Mouse (Mus musculus) c-Kit-positive CD71-positive TER-119-positive erythroid progenitor cells, embryonic 14.5 days (primary cell): Measurements from ENCODE around the gene Ric8a.
A peak's percentile ranks its signal among the peaks of the same experiment; 100 is the strongest.

Experiments
- DNase-seq: peaks from one replicate; pipeline ENCODE4 v3.0.0-alpha.2; 2013; ENCODE audit warnings: low spot score

The Ric8a gene

DNA sequence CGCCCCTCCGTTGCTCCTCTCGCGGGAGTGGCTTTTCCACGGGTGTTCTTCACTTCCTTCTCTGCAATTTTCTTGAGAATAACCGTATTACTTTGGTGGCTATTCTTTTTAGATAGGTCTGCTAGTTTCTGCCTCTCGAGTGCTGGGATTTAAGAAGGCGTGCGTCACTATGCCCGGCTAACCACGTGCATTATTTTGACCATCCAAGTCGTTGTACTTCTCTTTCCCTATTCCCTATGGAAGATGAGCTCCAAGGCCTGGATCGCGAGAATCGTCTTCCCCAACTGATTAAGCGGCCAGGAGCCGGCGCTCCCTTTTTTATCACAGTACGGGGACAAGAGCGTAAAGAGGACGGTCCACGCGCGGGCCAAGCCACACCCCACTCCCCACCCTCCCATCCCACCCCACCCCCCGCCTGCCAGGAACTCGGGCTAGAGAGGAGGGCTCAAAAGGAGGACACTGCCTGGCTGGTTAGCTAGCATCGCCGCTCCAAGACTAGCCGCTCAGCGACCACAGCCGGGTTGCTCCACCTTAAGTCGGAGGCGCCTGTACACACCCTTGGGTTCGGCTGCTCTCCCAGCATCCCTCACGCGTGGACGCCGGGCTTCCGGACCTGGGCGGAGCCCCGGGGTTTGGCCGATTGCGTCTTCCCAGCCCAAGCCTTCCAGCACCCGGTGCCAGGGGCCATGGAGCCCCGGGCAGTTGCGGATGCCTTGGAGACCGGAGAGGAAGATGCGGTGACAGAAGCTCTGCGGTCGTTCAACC is at the start of gene Ric8a:
TSS of gene Ric8a (plus strand) at position 173 of the 765 bp plus-strand sequence.
- DNase-seq: peak; percentile 78

DNA sequence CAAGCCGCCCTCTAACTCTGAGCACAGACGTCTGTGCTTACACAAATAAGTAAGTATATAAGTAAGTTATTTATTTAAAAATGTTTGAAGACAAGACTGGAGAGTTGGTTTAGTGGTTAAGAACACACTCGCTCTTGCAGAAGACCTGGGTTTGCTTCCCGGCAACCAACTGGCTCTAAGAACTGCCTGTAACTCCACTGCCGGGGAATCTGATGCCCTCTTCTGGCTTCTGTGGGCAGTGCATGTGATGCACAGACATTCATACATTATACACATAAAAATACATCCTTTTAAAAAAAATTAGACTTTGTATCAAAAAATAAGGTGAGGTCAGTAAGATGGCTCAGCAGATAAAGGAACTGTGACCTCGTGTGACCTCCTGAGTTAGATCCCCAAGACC is 46.3 kb upstream of the Ric8a start:
- no peak for DNase-seq

DNA sequence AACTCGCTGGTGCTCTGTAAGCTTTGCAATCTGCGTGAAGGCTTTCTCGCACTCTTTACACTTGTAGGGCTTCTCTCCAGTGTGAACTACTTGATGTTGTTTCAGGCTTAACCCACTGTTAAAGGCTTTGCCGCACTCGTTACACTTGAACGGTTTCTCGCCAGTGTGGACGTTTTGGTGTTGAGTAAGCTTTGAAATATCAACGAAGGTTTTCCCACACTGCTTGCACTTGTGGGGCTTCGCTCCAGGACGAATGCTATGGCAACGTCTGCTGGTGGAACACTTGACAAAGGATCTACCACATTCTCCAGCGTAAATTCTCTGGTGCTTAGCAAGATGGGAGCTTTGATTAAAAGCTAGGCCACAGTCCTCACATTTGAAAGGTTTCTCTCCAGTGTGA is 45.0 kb upstream of the Ric8a start:
- no peak for DNase-seq

DNA sequence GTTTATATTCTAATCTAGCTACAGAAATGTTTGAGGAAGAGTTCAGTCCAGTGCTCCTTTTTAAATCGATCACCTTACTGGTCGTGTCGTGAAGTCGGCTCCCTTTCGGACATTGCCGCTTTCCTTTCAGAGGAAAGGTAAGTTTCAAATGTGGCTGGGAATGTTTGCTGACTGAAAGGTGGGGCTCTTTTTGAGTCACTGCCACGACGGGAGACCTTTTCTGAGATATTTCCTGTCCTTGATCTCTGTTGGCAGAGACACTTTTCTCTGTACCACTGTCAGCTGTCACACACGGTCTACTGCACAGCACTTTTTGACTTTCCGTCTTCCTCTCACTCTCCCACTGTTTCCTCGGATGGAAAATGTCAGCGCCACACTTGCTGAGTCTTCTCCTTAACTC is 43.9 kb upstream of the Ric8a start:
- no peak for DNase-seq

DNA sequence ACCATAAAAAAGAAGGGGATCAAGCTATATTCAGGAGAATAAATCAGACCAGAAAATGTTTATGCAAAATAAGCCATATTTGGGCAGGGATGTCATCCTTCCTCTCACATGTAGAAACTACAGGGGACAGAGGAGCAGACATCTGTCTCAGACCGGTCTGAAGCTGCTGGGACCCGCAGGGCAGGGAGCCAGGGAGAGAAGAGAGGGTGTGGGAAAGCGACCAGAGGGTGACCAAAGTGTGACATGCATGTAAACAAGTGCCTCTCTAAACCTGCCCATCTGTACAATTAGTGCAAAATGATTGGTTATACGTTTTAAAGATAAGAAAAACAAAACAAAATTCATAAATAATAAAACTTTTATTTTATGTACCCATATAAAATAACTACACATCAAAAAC is 36.6 kb upstream of the Ric8a start:
- DNase-seq: no peak

DNA sequence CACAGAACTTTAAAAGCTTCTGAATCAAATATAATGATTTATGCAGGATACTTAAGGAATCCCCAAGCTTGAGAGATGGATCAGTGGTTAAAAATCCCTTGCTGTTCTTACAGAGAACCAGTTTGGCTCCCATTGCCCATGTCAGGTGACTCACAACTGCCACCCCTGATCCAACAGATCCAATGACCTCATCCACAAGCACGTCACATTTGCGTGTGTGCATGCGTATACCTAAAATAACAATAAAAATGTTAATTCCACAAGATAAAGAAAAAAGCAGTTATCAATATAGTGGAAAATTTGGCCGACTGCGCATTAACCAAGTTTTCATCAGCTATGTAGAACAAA is 35.5 kb upstream of the Ric8a start:
- no peak for DNase-seq

DNA sequence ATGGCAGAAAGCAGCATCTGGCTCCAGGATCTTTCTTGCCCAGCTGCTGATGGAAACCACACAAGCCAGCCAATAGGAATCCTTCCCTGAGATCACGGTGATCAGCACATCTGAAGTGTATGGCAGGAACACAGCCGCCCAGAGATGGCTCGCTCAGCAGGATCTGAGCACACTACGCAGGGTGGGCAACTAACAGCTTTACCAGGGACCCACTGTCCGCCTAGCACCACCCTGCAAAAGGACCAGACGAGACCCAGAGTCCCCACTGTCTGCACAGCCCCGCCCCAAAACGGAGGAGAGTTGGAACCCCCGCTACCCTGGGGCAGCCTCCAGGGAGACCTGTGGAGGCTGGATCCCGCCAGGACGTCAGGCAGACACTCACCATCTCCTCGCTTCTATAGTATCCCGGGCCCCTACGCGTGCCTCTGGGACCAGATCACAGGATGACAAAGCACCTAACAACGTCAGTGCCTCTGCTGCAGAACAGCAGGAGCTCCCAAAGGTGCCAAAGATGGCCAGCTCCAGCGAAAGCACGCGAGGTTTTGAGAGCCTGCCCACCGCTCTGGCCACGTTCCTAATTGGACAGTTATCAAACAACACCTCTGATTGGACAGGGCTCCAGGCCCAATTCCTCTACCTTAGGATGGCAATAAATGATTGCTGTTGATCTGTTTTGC is 35.0 kb upstream of the Ric8a start, which contains the start of gene Zfp941:
TSS of gene Zfp941 (minus strand) at position 526 of the 677 bp plus-strand sequence.
- peak; percentile 39 for DNase-seq

DNA sequence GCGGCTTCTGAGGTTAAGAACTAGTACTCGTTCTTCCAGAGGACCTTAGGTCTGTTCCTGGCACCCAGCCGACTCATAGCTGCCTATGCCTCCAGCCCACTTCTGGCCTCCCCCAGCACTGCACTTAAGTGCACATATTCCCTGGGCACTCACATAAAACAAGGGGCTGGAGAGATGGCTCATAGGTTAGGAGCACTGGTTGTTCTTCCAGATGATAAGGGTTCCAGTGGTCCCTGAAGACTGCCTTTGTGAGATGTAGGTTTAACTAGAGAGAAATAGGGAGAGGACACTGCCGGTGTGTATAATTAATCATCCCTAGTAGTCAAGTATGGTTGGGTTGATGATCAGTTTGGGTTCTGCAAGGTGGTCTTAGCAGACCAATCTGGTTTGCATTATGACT is 34.0 kb upstream of the Ric8a start:
- no peak for DNase-seq

DNA sequence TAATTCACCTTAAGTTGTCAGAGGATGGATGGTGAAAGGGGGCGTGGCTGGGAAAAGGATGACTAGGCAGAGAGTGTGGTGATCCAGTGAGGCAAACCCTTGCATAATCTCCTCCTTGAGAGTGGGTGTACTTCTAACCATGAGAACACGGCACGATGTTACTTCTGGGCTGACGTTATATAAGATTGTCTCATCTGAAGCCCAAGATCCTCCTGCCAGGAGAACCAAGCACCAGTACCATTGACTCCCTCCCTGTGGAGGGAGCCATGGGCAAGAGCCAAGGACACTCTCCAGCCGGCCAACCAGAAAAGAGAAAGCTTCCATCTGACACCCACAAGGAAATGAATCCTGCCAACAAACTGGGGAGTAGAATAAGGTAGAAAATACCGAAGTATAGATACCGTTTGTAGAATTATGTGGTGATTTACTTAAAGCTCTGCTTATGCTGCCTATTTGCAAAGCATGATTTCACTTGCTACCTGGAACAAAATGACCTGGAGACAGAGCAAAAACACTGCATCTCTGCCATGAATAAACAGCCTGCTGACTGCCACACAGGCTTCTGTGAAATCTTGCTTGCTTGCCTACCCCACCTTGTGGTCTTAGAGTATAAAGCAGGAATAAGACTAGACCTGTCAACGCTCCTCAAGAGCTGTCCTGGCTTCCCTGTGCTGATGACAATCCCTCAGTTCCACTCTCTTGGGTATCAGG is 28.4 kb upstream of the Ric8a start:
- no peak for DNase-seq

DNA sequence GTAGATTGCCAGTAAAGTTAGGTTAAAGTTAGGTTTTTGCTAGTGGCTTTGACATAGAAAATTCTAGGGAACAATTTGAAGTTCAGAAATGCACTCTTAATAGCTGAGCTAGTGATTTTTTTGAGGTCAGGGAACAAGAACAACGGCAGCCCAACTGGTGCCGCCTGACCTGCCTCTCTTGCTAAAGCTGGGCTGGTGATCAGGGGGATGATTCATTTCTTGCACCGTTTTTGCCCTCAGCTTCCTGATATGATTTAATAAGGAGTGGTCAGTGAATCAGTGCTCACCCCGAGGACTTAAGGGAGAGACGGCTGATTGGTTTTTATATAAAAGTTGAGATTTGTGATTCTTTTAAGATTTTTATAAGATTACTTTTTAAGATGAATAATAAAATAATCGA is 25.3 kb upstream of the Ric8a start:
- DNase-seq: no peak

DNA sequence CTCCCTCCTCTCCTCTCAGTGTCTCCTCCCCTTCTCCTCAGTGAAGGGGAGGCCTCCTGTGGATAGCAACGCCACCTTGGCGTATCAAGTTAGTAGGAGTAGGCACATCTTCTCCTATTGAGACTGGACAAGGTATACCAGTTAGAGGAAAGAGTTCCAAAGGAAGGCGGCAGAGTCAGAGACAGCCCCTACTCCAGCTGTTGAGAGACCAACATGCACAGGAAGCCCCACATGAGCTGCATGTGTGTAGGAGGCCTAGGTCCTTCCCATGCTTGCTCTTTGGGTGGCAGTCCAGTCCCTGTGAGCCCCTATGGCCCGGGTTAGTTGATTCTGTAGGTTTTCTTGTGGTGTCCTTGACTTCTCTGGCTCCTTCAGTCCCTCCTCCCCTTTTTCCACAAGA is 23.4 kb upstream of the Ric8a start:
- no peak for DNase-seq

DNA sequence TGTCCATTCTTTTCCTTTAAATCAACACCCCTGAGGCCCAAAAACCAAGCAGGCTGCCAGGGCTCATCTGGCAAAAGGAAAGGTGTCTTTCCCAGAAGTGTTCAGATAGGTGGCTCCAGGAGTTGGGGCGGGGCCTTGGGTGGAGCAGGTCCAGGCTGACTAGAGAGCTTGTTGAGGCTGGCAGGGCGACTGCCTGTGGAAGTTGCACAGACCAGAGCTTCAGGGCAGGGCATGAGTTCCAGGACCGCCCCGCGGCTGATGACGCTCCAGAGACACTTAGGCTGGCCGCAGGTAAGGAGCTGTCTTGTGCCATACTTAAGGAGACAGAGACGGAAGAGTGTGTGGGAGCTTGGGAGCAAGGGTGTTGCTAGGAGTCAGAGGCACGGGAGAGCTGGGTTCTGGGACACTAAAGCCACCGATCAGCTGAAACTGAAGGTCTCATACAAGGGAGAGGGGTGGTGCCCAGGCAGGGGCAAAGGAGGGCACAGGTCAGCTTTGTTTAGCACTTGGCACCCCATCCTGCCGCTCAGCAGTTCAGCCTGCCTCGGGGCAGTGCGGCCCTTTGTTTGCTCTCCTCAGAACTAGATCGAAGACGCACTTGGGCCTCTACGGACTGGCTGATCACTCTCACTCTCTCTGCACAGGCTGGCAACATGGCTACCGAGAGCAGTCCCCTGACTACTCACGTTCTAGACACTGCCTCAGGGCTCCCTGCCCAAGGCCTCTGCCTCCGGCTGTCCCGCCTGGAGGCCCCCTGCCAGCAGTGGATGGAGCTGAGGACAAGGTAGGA is 21.6 kb upstream of the Ric8a start, which contains the start of gene Urah:
TSS of gene Urah (plus strand) at position 51 of the 790 bp plus-strand sequence.
- no peak for DNase-seq

DNA sequence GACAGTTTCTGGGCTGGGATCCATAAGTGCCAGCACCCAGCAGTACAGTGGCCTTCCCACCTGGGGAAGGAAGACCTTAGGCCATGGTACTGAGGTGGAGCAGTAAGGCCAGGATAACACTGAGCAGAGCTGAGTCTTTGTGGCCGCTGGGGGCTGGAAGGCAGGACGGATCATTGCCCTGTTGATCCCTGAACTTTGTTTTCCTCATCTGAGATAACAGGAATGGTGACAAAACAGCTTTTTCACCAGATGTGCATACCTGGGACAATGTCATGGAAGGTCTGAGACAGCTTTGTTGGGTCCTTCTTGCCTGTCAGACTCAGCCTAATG is 21.0 kb upstream of the Ric8a start:
- no peak for DNase-seq

DNA sequence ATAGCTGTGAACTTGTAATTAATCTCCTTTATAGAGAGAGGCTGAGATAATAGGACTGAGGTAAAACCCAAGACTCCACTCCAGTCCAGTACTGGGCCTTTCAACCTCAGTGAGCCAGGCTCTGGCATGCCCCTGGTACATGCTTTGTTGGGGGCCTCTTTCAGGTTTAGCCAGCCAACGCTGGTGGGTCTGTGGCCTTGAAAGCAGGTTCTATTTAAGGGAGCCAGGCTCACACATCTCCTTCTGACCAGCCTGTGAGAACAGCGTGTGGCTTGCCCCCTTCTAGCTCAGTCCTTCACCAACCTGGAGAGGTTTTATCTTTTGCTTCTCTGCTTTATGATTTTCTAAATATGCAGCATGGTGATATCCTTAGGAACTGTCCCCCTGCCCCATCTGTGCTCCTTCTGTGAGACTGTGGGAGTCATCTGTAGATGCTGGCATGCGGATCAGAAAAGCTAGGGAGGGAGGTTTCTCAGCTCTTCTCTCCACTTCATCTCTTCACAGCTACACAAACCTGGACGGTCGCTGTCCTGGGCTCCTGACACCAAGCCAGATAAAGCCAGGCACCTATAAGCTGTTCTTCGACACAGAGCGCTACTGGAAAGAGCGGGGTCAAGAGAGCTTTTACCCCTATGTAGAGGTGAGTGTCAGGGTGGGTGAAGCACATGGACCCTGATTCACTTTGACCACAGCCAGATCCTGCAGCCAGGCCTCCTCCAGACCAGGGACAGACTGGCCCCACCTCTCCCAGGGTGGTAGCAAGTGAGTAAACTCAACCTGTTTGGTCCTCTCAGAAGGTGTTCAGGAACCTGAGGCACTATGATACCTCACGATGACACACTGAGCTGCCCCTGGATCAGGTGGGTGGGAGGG is 20.3 kb upstream of the Ric8a start:
- no peak for DNase-seq

DNA sequence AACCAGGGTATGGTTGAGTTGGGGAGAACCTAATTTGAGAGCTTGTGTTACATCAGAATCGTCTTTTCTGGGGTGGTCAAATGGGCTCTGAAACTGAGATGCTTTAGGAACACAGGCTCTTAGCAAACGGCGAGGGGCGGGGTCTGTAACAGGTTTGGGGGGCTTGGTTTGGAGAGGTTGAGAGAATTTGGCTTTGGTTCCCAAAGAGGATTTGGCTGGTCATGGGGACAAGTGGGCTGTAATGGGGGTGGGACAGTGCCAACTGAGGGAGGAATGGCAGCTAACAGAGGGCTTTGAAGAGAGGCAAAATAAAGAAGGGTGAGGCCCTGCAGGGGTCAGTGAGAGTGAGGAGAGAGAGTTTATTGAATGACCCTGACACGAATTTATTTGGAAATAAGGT is 17.2 kb upstream of the Ric8a start:
- DNase-seq: no peak

DNA sequence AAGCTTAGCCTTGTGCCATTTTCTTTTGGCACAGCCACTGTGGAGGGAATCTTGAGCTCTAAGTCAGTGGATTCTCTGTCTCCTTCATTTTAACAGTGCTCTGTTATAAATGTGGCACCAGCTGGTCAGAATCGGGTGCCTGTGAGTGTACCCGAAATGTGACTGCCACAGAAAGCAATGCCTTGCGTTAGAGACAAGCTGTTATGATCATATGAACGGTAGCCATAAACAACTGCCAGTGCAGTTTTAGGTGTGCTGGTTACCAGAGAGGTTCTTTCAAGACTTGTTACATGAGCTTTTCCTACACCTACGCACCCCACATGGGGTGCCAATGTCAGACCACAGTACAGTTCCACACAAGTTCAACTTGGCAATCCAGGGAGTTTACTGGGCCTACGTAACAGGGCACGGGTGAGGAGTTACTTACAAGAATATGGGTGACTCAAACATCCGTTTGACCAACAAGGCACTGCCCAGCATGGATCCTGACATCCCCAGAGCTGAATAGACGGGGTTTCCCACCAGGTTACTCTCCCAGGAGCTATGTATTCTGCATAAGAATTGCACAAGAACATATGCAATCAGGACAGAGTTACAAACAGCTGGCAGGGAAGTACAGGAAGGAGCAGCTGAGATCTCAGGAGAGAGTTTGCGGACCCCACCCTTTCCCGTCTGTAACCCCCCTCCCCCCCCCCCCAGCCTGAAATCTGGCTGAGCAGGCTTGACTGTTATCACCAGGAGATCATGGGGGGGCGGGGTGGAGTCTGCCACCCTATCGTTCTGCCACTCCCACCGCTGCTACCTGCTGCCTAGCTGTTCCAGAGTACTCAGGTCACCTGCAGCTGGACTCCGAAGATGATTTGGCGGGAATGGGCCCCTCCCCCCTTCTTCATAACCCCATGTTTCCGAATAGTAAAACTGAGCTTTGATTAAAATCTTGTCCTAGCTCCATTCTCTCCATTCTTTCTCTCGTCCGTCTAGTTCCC is 15.7 kb upstream of the Ric8a start:
- DNase-seq: no peak

DNA sequence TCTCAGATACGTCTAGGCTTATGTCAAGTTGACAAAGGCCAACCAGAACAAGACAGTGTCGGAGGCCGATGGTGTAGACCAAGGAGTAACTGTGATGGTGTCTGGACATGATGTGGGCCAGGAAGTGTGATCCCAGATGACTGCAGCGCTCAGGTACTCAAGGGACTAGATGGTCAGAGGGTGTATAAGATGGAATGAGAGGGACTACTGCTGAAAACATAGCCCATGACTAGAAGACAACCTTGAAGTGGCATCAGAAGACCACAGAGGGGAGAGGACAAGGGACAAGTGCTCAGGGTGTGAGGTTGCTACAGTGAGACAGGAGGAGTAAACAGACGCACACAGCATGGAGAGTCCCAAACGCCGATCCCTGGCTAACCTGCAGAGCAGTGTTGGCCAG is 13.0 kb upstream of the Ric8a start:
- DNase-seq: no peak

DNA sequence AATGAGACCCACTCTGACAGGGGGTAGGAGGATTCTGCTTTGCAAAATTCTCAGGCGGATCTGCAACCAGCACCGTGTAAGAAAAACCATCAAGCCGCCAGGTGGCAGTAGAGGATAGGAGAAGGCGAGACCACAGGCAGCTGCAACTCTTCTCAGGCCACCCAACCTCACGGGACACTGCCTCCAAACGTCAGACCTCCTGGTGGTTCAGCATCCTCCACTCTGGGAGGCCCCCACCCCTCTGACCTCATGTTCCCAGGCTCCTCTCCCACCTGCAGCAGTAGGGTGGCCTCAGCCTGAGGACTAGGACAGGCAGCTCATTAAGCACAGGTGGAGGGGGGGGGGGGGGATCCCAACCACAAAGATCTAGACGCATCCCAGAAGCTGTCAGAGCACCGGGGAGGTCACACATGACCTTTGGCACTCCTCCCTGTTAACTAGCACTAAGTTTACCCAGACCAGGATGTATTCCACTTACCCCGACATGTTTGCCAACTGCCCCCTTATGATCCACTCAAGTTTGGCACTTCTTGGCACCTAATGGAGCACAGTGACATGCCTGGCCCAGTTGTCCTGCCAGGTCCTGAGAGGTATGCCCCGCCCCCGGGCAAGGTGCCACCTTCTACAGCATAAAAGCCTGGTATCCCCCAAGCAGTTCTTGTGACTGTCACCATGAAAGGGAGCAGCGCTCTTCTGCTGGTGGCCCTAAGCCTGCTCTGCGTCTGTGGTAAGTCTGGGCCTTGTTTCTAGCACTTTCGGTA is 11.7 kb upstream of the Ric8a start, which contains the start of gene Scgb1c1:
TSS of gene Scgb1c1 (plus strand) at position 643 of the 761 bp plus-strand sequence.
- DNase-seq: peak; percentile 81

DNA sequence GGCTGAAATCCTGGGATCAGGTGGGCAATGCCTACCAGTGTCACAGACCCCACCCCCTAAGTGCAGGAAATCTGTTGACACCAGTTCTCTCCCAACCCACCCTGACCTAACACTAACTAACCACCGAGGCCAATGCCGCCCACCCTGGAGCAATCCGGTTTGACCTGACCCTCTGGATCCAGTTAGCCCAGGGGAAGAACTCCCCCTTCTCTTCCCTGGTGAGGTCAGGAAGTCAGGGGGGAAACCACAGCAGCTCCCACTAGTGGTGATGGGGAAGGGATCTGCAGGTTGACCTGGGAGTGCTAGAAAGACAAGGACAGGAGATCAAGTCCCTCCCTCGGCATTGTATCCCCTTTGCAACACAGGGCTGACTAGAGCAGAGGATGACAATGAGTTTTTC is 11.1 kb upstream of the Ric8a start:
- no peak for DNase-seq
